22 mouse cellular contexts compared by ENCODE assay signal in the genomic region with DNA sequence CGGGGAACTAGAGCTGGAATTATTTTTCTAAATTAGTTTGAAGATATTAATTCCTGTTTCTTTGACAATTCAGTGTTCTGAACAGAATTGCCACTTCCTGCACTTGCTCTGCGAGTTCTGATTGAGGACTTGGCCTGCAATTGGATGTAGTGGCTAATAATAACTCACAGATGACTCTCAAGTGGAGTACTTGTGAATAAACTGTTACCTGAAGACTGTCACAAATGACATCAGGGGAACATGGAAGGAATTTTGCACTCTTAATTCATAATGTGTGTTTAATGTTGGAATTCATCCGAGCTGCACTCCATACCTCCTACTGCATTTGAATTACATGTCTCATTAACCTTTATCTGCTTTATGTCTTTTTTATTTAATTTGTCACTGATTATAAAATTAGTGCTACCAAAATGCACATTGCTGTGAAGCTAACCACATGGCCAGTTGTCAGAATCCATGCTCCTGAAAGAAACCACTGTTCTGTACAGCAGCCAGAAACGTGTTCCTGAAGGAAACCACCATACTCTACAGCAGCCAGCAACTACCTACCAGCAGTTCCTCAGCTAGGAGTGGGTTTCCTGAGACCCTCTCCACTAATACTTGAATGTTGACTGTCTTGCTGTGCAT.
DNase-seq lines count a peak whose midpoint lies in the region; ATAC-seq lines count a peak whose summit lies in the region.
"Had no signal": no experiment of that assay in that cellular context is flagged by ENCODE, and none has a peak within 500 bp of the region (broad histone marks: within the 10 kb centered on the region; RNA-seq: fewer than 3 reads in every experiment).

No protein-coding gene starts in this region.

- H3K27me3 ChIP-seq in heart, embryonic 12.5 days (replicated peaks) = no peaks in the 10 kb centered on the region
- H3K27me3 ChIP-seq: embryonic facial prominence, embryonic 13.5 days; forebrain, embryonic 13.5 days; midbrain, embryonic 12.5 days had no signal

- H3K4me1 ChIP-seq in heart, embryonic 12.5 days (replicated peaks) = no peaks in the 10 kb centered on the region; the same call in 1 of the 2 replicates
- H3K4me1 ChIP-seq: embryonic facial prominence, embryonic 13.5 days; forebrain, embryonic 13.5 days; limb, embryonic 12.5 days; midbrain, embryonic 12.5 days had no signal

- intact Hi-C loops in heart, postnatal 36 days (cut with DNase I) = no loop called here
- intact Hi-C loops in heart, postnatal 10 days (cut with DNase I) = no loop called here

- ATAC-seq in heart, embryonic 12.5 days (ENCODE audit: insufficient number of reproducible peaks, low FRiP score) = peak; percentile 51; the same call in 1 of the 2 replicates
- ATAC-seq: forebrain, embryonic 13.5 days; hindbrain, postnatal 0 days; intestine, embryonic 16.5 days had no signal

- H3K27ac ChIP-seq in heart, embryonic 12.5 days (ENCODE audit: poor library complexity, severe bottlenecking) = peak overlapping the region; percentile 76
- H3K27ac ChIP-seq: embryonic facial prominence, embryonic 13.5 days; forebrain, embryonic 13.5 days; gastrocnemius, adult 2 months; hindbrain, postnatal 0 days; limb, embryonic 12.5 days; midbrain, embryonic 12.5 days had no signal

- H3K4me2 ChIP-seq in heart, embryonic 12.5 days = no peak overlapping the region
- H3K4me2 ChIP-seq: embryonic facial prominence, embryonic 13.5 days; forebrain, embryonic 13.5 days; limb, embryonic 12.5 days; liver, embryonic 11.5 days; midbrain, embryonic 12.5 days had no signal

- H3K36me3 ChIP-seq in heart, embryonic 12.5 days = no peaks in the 10 kb centered on the region
- H3K36me3 ChIP-seq: embryonic facial prominence, embryonic 13.5 days; limb, embryonic 12.5 days; midbrain, embryonic 12.5 days had no signal

- no peaks in the 10 kb centered on the region for H3K9me3 ChIP-seq in heart, embryonic 12.5 days (replicated peaks)
- H3K9me3 ChIP-seq: embryonic facial prominence, embryonic 13.5 days; forebrain, embryonic 13.5 days; limb, embryonic 12.5 days; midbrain, embryonic 12.5 days had no signal

- DNase-seq in heart, adult 18-20 months = peak; percentile 7 to 29
- no peak for DNase-seq in heart, postnatal 36 days
- peak; percentile 57 for DNase-seq in MN1 (ENCODE audit: low spot score)
- peak; percentile 28 to 45 for DNase-seq in heart, postnatal 10 days
- no peak for DNase-seq in right cerebral cortex, postnatal 14 days
- DNase-seq in kidney, adult 8-10 months = no peak
- DNase-seq: cerebellum, adult 18-20 months; cerebellum, postnatal 14 days; gastrocnemius, adult 2 months; kidney, postnatal 25 days; layer of hippocampus, postnatal 36 days; lung, adult 18-20 months; lung, postnatal 10 days; thymus, postnatal 25 days had no signal

- no peak overlapping the region for H3K4me3 ChIP-seq in heart, embryonic 12.5 days
- H3K4me3 ChIP-seq: embryonic facial prominence, embryonic 13.5 days; forebrain, embryonic 13.5 days; gastrocnemius, adult 2 months; limb, embryonic 12.5 days; midbrain, embryonic 12.5 days had no signal

- WGBS in heart, embryonic 12.5 days = 38% methylated on average over 4 of the region's 4 CpGs

- H3K9ac ChIP-seq in heart, embryonic 12.5 days = no peak overlapping the region
- H3K9ac ChIP-seq: embryonic facial prominence, embryonic 13.5 days; forebrain, embryonic 13.5 days; limb, embryonic 12.5 days; midbrain, embryonic 12.5 days had no signal

Comparison
In these comparisons a context has a peak if more than half of its experiments do, and no peak if none do; other contexts are left out.
1. DNase-seq: peak in heart, adult 18-20 months (2 of 2), MN1 (single experiment) and heart, postnatal 10 days (2 of 2); none in heart, postnatal 36 days (0 of 2), right cerebral cortex, postnatal 14 days (single experiment) and kidney, adult 8-10 months (0 of 2).